Mouse (Mus musculus): ENCODE measurements around the gene F3.

DNA sequence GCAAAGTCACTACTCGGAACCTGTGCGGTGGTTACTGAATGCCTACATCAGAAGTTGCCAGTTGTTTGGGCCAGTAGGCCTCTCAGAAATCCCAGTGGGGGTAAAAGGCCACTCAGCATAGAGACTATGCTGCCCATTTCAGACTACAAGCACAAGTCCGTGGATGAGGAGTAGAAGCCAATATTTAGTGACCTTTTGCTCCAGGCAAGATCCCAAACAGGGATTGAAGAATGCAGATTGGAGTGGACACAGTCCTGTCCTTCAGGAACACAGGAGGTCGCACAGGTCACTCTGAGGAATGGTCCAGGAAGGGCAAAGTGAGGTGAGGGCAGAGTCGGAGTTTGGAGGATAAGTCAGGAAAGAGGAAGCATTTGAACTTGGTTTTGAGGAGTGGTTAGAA is 29.6 kb upstream of the F3 start:
- TF ChIP-seq CTCF (IDR thresholded peaks at IDR 0.05; ENCODE audit: borderline replicate concordance, control insufficient read depth, extremely low read depth, insufficient read depth, low read length, poor library complexity) (no peak), POLR2A (IDR thresholded peaks at IDR 0.05; ENCODE audit: control insufficient read depth, extremely low read depth, insufficient read depth, low read length, poor library complexity) (no peak)
